Mouse (Mus musculus): ENCODE results near the gene Slc25a48.
A peak's percentile ranks its signal among the peaks of the same experiment; 100 is the strongest.

Gene Slc25a48

DNA sequence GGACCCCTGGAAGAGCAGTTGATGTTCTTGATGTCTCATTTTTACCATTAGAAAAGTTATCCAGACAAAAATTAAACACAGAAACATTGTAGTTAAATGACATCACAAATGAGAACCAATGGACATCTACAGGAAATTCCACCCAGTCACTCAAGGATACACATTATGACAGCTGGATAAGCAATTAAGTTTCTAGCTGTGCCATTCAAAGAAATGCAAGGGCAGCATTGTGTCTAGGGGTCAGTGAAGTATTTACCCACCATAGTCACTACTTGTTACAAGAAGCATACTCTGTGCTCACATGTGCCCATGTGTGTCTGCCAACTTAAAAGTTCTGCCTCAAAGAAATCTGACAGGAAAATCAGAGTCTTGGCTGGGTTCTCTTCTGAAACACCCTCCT, 75.4 kb downstream of the Slc25a48 start:
- no peak for DNase-seq (ENCODE audit: low spot score)

DNA sequence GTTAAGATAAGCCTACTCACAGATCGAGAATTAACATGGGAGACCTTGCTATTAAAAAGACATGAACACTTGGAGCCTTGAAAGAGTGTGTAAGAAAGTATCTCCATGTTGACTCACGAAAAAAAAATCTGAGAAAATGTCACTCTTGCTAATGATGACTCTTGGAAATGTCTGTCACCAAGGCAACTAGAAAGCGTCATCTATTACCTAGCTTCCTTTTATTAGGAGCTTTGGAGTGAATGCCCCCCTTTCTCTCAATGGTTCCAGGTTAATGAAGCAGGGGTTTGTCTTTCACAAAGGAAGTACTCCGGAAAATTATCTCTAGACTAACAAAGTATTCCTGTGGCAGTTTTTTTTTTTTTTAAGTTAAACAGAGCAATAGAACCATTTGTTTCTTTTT, 78.2 kb downstream of the Slc25a48 start:
- DNase-seq (ENCODE audit: low spot score): no peak

DNA sequence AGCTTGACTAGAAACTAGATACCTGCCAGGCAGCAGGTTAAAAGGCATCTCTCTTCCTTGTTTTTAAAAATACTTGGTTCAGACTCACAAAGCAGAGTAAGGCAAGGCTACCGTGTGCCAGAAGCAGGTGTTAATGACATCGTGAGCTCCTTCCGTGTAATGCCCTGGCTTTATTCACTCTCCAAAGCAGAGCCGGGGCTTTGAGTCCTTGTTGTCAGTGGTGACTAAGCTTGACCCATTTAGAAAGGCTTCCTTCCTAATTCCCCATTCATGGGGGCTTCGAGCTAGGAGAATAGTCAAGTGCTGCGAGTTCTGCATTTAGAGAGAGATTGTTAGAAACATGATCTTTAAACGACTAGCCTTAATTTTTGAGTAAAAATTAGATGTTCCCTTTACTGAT, 78.7 kb downstream of the Slc25a48 start:
- DNase-seq (ENCODE audit: low spot score): no peak

DNA sequence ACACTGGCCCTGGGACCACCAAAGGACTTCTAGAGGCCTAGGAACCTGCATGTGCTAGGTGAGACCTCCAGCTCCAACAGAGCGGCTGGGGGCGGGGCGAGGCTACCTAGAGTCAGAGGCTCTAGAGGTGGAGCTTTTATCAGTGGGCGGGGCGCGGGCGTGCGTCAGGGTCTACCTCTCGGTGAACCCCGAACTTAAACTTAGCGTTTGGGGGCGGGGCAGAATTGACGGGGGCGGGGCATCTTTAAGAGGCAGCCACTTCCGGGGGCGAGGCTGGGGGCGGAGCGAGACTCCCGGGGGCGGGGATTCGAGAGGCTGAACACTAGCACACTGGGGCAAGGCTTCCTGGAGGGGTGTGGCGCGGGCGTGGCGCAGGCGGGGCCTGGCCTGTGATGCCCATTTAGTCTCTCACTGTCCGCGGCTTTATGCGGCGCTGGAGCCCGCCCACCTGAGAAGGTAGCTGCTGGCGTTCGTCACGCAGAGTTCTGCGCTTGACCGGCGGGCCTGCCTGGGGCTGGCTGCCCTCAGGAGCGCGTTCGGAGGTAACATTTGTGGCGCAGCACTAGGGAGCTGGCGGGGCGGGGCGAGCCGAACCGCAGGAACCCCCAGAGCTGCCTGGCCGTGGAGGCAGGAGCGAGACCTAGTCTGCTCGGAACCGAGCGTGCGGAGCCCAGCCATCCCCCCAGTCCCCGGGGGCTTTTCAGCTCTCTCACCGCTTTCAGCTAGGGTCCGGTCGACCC, 84.1 kb downstream of the Slc25a48 start, which contains the start of gene Fbxl21:
Gene Fbxl21, plus strand, starts transcription at position 392 of the 740 bp plus-strand sequence.
- DNase-seq (ENCODE audit: low spot score): peak; percentile 93

DNA sequence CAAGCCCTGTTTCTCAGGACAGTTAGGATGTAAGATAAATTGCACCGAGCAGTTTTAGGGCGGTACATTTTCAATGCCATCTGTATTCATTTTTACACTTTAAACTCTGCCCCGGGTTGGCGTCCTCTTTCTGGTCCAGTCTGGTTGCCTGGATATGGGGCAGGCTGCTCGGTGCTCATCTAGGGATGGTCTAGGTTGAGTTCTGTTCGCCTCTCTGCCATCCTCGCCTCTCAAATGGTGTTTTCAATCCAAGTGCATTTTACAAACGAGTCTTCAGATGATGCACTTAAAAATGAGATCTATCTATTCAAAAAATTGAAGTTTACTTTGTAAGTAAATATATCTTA, 84.6 kb downstream of the Slc25a48 start:
- no peak for DNase-seq (ENCODE audit: low spot score)

All from testis, postnatal 14 days (tissue).